Mouse (Mus musculus): ENCODE data around the gene Sfta2. TPM values are rescaled to one million over a fixed set of nuclear protein-coding genes. Genes with fewer than 3 reads are reported as not detected.

Sfta2 gene
- polyA plus RNA-seq (2017; shearing (Covaris generic)) = not detected

GRCm38 (mm10) chr17:35601249-35601648 lies at the start of gene Sfta2:
Gene Sfta2, plus strand, starts transcription at chr17:35601549.

GRCm38 (mm10) chr17:35551881-35552414 lies 49.4 kb upstream of the Sfta2 start, which contains the start of gene Cdsn:
Gene Cdsn, plus strand, starts transcription at chr17:35552128.

GRCm38 (mm10) chr17:35567150-35567549 lies 34.2 kb upstream of the Sfta2 start, which contains the start of gene 2300002M23Rik:
Gene 2300002M23Rik, plus strand, starts transcription at chr17:35567450.

GRCm38 (mm10) chr17:35626537-35626936 lies 25.2 kb downstream of the Sfta2 start, which contains the start of gene Gm9573:
Gene Gm9573, minus strand, starts transcription at chr17:35626637.

DNA sequence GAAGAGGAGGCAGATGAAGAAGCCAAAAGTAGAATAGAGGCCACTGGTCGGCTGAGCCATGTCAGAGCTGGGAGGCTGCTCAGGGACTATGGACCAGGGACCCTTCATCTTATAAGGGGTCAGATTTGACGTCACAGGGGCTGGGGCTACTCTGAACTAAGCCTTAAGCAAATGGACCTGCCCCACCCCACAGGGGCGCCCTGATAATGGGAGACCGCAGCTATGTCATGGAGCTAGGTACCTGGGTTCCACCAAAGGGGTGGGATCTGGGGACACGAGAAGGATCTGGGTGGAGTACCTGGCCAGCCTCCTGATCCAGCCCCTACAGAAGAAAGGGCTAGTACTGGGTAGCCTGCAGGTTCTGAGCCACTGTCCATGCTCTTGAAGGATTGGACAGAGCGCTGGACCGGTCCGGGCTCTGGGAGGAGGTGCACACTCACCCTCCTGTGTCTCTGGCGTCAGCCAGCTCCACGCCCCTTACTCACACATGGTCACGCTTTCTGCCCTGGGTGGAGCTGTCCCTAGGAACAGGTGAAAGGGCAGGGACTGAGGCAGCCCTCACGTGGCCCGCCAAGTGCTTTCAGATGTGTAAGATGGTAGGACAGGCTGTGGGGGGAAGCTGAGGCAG lies 42.4 kb downstream of the Sfta2 start, which contains the start of gene Mucl3:
TSS of gene Mucl3 (minus strand) at position 87 of the 628 bp plus-strand sequence.

GRCm38 (mm10) chr17:35667334-35668065 lies 66.2 kb downstream of the Sfta2 start, which contains the start of gene Vars2:
Gene Vars2, minus strand, starts transcription at chr17:35667592.

DNA sequence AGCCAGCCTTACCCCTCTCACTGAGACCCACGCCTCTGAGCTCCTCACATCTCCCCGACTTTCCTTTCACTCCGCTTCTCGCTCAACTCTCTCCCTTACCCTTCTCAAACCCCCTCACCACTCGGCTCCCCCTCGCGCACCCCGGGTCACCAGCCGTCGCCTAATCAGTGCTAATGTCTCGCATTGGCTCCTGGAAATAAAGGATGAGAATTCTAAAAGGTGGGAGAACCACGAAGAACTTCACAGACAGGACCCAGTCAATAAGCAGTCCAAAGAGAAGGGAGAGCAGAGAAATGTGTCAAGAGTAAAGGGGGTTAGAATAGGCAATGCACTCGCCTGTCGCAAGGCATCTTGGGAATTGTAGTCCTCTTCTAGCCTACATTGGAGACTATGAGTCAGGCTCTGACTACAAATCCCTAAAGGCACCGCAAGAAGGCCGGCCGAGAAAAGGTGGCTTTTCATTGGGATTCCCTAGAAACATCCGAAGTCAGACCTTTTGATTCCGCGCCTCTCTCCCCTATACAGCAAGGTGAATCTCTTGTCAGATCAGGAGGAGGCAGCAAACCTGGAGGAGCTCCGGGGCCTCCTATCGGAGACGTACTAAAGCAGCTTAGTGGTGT lies 72.2 kb downstream of the Sfta2 start, which contains the start of gene Gtf2h4:
TSS of gene Gtf2h4 (minus strand) at position 324 of the 620 bp plus-strand sequence.

Other genes starting within 250 kb of the Sfta2 start
- gene H2-Q4, start 221.9 kb upstream of the Sfta2 start, polyA plus RNA-seq (2017; shearing (Covaris generic)) = 49.6 TPM
- gene H2-Q6, start 176.7 kb upstream of the Sfta2 start, polyA plus RNA-seq (2017; shearing (Covaris generic)) = 973 TPM
- gene H2-Q7, start 162.4 kb upstream of the Sfta2 start, polyA plus RNA-seq (2017; shearing (Covaris generic)) = 2,993 TPM
- 30.2 TPM for gene H2-Q10, start 131.5 kb upstream of the Sfta2 start, polyA plus RNA-seq (2017; shearing (Covaris generic))
- not detected for gene Pou5f1, start 95.5 kb upstream of the Sfta2 start, polyA plus RNA-seq (2017; shearing (Covaris generic))
- 21.5 TPM for gene Tcf19, start 84.7 kb upstream of the Sfta2 start, polyA plus RNA-seq (2017; shearing (Covaris generic))
- gene Cchcr1, start 84.4 kb upstream of the Sfta2 start, polyA plus RNA-seq (2017; shearing (Covaris generic)) = 17.8 TPM
- not detected for gene Psors1c2, start 68.3 kb upstream of the Sfta2 start, polyA plus RNA-seq (2017; shearing (Covaris generic))
- gene Cdsn, start 49.4 kb upstream of the Sfta2 start, polyA plus RNA-seq (2017; shearing (Covaris generic)) = not detected
- not detected for gene 2300002M23Rik, start 34.1 kb upstream of the Sfta2 start, polyA plus RNA-seq (2017; shearing (Covaris generic))
- not detected for gene Gm9573, start 25.1 kb downstream of the Sfta2 start, polyA plus RNA-seq (2017; shearing (Covaris generic))
- gene Mucl3, start 42.1 kb downstream of the Sfta2 start, polyA plus RNA-seq (2017; shearing (Covaris generic)) = 0.21 TPM
- 35.4 TPM for gene Vars2, start 66.0 kb downstream of the Sfta2 start, polyA plus RNA-seq (2017; shearing (Covaris generic))
- gene Gtf2h4, start 72.2 kb downstream of the Sfta2 start, polyA plus RNA-seq (2017; shearing (Covaris generic)) = 29.3 TPM
- gene Ddr1, start 103.1 kb downstream of the Sfta2 start, polyA plus RNA-seq (2017; shearing (Covaris generic)) = 4.8 TPM
- gene Ier3, start 220.1 kb downstream of the Sfta2 start, polyA plus RNA-seq (2017; shearing (Covaris generic)) = 0.89 TPM
- 48.6 TPM for gene Flot1, start 221.7 kb downstream of the Sfta2 start, polyA plus RNA-seq (2017; shearing (Covaris generic))
- 154 TPM for gene Tubb5, start 236.8 kb downstream of the Sfta2 start, polyA plus RNA-seq (2017; shearing (Covaris generic))
- gene Mdc1, start 240.0 kb downstream of the Sfta2 start, polyA plus RNA-seq (2017; shearing (Covaris generic)) = 17.8 TPM

All from activated CD4-positive, CD25-positive, alpha-beta regulatory T cell, adult 9 weeks (primary cell).